Mouse (Mus musculus) cerebellum, adult 9-11 months (tissue): ENCODE measurements around the gene Cdh12.

Experiments
- DNase-seq: peaks from one replicate; pipeline ENCODE4 v3.0.0; 2022

The Cdh12 gene

GRCm38 (mm10) chr15:21407324-21408044 is 958.4 kb downstream of the Cdh12 start:
- DNase-seq: no peak

- no peak for DNase-seq
These were observed 988.3 kb downstream of the Cdh12 start for GRCm38 (mm10) chr15:21437347-21437746.

- DNase-seq: no peak
These were observed 988.9 kb downstream of the Cdh12 start for GRCm38 (mm10) chr15:21437924-21438323.

- DNase-seq: no peak
These were observed 1009.0 kb downstream of the Cdh12 start for GRCm38 (mm10) chr15:21458098-21458497.

- no peak for DNase-seq
These were observed 1070.3 kb downstream of the Cdh12 start for GRCm38 (mm10) chr15:21519355-21519869.

- DNase-seq: no peak
These were observed 1081.7 kb downstream of the Cdh12 start for GRCm38 (mm10) chr15:21530804-21531203.

GRCm38 (mm10) chr15:21536909-21537308 is 1087.8 kb downstream of the Cdh12 start:
- DNase-seq: no peak

GRCm38 (mm10) chr15:21544786-21545185 is 1095.7 kb downstream of the Cdh12 start:
- DNase-seq: no peak

- DNase-seq: no peak
These were observed 1106.9 kb downstream of the Cdh12 start for GRCm38 (mm10) chr15:21555981-21556380.

GRCm38 (mm10) chr15:21566314-21567051 is 1117.4 kb downstream of the Cdh12 start:
- DNase-seq: no peak

- DNase-seq: no peak
These were observed 1155.4 kb downstream of the Cdh12 start for GRCm38 (mm10) chr15:21604510-21604909.
